Mouse (Mus musculus): ENCODE results near the gene Ugcg.
A peak's percentile ranks its signal among the peaks of the same experiment; 100 is the strongest.

DNA sequence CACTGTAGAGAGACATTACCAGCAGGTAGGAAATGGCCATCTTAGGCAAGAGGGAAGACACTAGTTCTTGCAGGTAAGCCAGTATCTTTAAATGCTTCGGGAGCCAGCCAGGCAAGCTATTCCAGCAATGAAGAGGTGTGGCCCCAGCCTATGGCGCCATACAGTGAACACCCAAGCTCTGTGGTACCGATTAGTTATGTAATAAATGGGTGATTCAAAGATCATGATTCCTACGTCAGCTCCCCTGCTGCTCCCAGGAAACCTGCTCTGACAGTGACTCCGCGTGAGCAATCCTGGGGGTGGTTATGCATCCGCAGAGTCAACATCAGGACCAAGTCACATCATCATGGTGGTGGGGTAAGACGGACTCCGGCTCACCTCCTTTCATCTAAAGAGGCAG lies 51.1 kb downstream of the Ugcg start:
- no peak for TF ChIP-seq CTCF (IDR thresholded peaks at IDR 0.05; ENCODE audit: low read depth)
- TF ChIP-seq EP300 (optimal IDR thresholded peaks at IDR 0.05), result peak; percentile 43

Measured in stomach, postnatal 0 days (tissue).